Mouse (Mus musculus) CH12.LX (cell line): ENCODE measurements at regions not wholly inside any gene's neighbourhood (a gene's known extent, or its start where the extent isn't known, plus 50 kb on each side); places are given as distances from the start of the nearest gene placed in this dataset.

Experiments
- DNase-seq: peaks from one replicate; pipeline ENCODE4 v3.0.0-alpha.2; 2013; ENCODE audit errors: extremely low read depth
- H3K27ac ChIP-seq: 2 replicates; pipeline ENCODE4 v1.5.1; 2012; ENCODE audit warnings: low read depth, mild to moderate bottlenecking, control low read depth, moderate library complexity; ENCODE audit not compliant: insufficient read depth
- H3K27me3 ChIP-seq: replicated peaks from 2 replicates; pipeline ENCODE3; 2012; ENCODE audit warnings: inconsistent platforms
- H3K36me3 ChIP-seq, 2 experiments: replicated peaks in 1 of 2; 2 replicates each; pipeline versions ENCODE3 to v1.6.1; 2012; ENCODE audit warnings: inconsistent platforms in 1 of 2, low read length in 1 of 2, mild to moderate bottlenecking in 1 of 2, mixed read lengths in 1 of 2, moderate library complexity in 1 of 2; ENCODE audit not compliant: control insufficient read depth in 1 of 2, insufficient read depth in 1 of 2
- H3K4me1 ChIP-seq, 2 experiments: 2 replicates each; pipeline ENCODE4 v1.6.1; 2012; ENCODE audit warnings: inconsistent platforms in 1 of 2, moderate library complexity in 1 of 2; ENCODE audit not compliant: insufficient read depth in 2 of 2, control insufficient read depth in 1 of 2
- H3K4me2 ChIP-seq: 2 replicates; pipeline ENCODE4 v1.6.1; 2012; ENCODE audit warnings: low read depth, mild to moderate bottlenecking, control low read depth; ENCODE audit not compliant: poor library complexity, insufficient read depth, severe bottlenecking
- H3K4me3 ChIP-seq, 3 experiments: fragments of 150-350 bp in 1 of 3; sonication (generic) in 1 of 3; replicated peaks in 1 of 3; 2 replicates each; pipeline versions ENCODE3 to v1.5.1; 2011 to 2012; ENCODE audit warnings: low read depth in 2 of 3, low read length in 2 of 3, mild to moderate bottlenecking in 2 of 3, moderate library complexity in 2 of 3, control low read depth in 1 of 3, improper control_type of control experiment in 1 of 3, inconsistent platforms in 1 of 3, mixed read lengths in 1 of 3; ENCODE audit not compliant: poor library complexity in 1 of 3
- H3K79me2 ChIP-seq: replicated peaks from 2 replicates; pipeline ENCODE4 v1.6.1; 2012; ENCODE audit warnings: mild to moderate bottlenecking, moderate library complexity; ENCODE audit not compliant: control insufficient read depth, poor library complexity, insufficient read depth, severe bottlenecking; ENCODE audit errors: extremely low read depth
- H3K9ac ChIP-seq: 2 replicates; pipeline ENCODE4 v1.6.1; 2012; ENCODE audit warnings: low read depth, mild to moderate bottlenecking, control low read depth, moderate library complexity; ENCODE audit not compliant: insufficient read depth
- H3K9me3 ChIP-seq: replicated peaks from 2 replicates; pipeline ENCODE3; 2012; ENCODE audit warnings: low read length, inconsistent platforms, mixed read lengths
- BHLHE40 ChIP-seq: IDR thresholded peaks from 2 replicates; pipeline ENCODE4 v1.6.1; 2011; ENCODE audit warnings: mild to moderate bottlenecking, low read depth, low read length, improper control_type of control experiment
- CTCF ChIP-seq, 2 experiments: IDR thresholded peaks in 1 of 2; conservative IDR thresholded peaks in 1 of 2; 2 replicates each; pipeline ENCODE4 v1.5.1; 2011 to 2012; ENCODE audit warnings: low read depth in 2 of 2, low read length in 2 of 2, improper control_type of control experiment in 1 of 2, inconsistent platforms in 1 of 2, mild to moderate bottlenecking in 1 of 2, moderate library complexity in 1 of 2
- ELF1 ChIP-seq: IDR thresholded peaks from 2 replicates; pipeline ENCODE4 v1.6.1; 2014; ENCODE audit warnings: low read depth, mild to moderate bottlenecking, inconsistent platforms, low read length, improper control_type of control experiment
- ETS1 ChIP-seq: conservative IDR thresholded peaks from 2 replicates; pipeline ENCODE4 v1.6.1; 2012; ENCODE audit warnings: low read depth, mild to moderate bottlenecking, inconsistent platforms, low read length, improper control_type of control experiment, moderate library complexity
- HCFC1 ChIP-seq: IDR thresholded peaks from 2 replicates; pipeline ENCODE4 v1.6.1; 2012; ENCODE audit warnings: low read depth, mild to moderate bottlenecking, inconsistent platforms, low read length, improper control_type of control experiment
- IRF4 ChIP-seq: IDR thresholded peaks from 2 replicates; pipeline ENCODE4 v1.6.1; 2014; ENCODE audit warnings: low read depth, mild to moderate bottlenecking, inconsistent platforms, low read length, improper control_type of control experiment
- MAZ ChIP-seq: IDR thresholded peaks from 2 replicates; pipeline ENCODE4 v1.6.1; 2012; ENCODE audit warnings: low read depth, mild to moderate bottlenecking, inconsistent platforms, low read length, improper control_type of control experiment, moderate library complexity
- MEF2A ChIP-seq: IDR thresholded peaks from 2 replicates; pipeline ENCODE4 v1.6.1; 2014; ENCODE audit warnings: low read depth, mild to moderate bottlenecking, inconsistent platforms, low read length, improper control_type of control experiment, borderline replicate concordance
- PAX5 ChIP-seq: IDR thresholded peaks from 2 replicates; pipeline ENCODE4 v1.6.1; 2012; ENCODE audit warnings: low read length, inconsistent platforms, mixed read lengths
- RAD21 ChIP-seq: IDR thresholded peaks from 2 replicates; pipeline ENCODE4 v1.6.1; 2011; ENCODE audit warnings: low read depth, mild to moderate bottlenecking, low read length, improper control_type of control experiment, moderate library complexity
- RCOR1 ChIP-seq: conservative IDR thresholded peaks from 2 replicates; pipeline ENCODE4 v1.6.1; 2012; ENCODE audit warnings: low read depth, mild to moderate bottlenecking, inconsistent platforms, low read length, improper control_type of control experiment
- SMC3 ChIP-seq: IDR thresholded peaks from 2 replicates; pipeline ENCODE4 v1.6.1; 2011; ENCODE audit warnings: low read depth, low read length, improper control_type of control experiment
- UBTF ChIP-seq: IDR thresholded peaks from 2 replicates; pipeline ENCODE4 v1.6.1; 2012; ENCODE audit warnings: low read depth, mild to moderate bottlenecking, inconsistent platforms, low read length, improper control_type of control experiment, moderate library complexity
- ZC3H11A ChIP-seq: IDR thresholded peaks from 2 replicates; pipeline ENCODE4 v1.6.1; 2012; ENCODE audit warnings: low read depth, mild to moderate bottlenecking, inconsistent platforms, low read length, improper control_type of control experiment
- ZNF384 ChIP-seq: IDR thresholded peaks from 2 replicates; pipeline ENCODE4 v1.6.1; 2012; ENCODE audit warnings: low read depth, low read length, improper control_type of control experiment, inconsistent platforms
- dilution Hi-C: fragments of 300-500 bp; cut with MboI; formaldehyde crosslinking; loops from 2 replicates; pipeline ENCODE4 v1.14.3; 2020; ENCODE audit warnings: low sequenced_read_pairs; ENCODE audit not compliant: extremely low pct_unique_long_range_greater_than_20kb, extremely low pct_ligation_motif_present
- in situ Hi-C: fragments of 300-500 bp; cut with MboI; formaldehyde crosslinking; loops from 3 replicates; pipeline ENCODE4 v1.14.3; 2019; ENCODE audit warnings: low sequenced_read_pairs, low pct_ligation_motif_present, low pct_unique_long_range_greater_than_20kb, mixed read lengths

- H3K27me3 ChIP-seq = no peaks in the 10 kb centered on the region
- H3K4me3 ChIP-seq = no peak overlapping the region
- dilution Hi-C loops = no loop called here
- TF ChIP-seq PAX5 (no peak), CTCF (conservative IDR thresholded peaks at IDR 0.05 in 1 of 2, IDR thresholded peaks at IDR 0.05 in 1 of 2; ENCODE audit: low read depth in 2 of 2, low read length in 2 of 2) (peak; percentile 34 to 75; a peak in 3 of 4 replicates), RCOR1 (no peak), UBTF (no peak), ZC3H11A (peak; percentile 24; the same call in 1 of the 2 replicates), RAD21 (peak; percentile 75), SMC3 (peak; percentile 75), ELF1 (peak; percentile 70), IRF4 (peak; percentile 62), HCFC1 (no peak), BHLHE40 (peak; percentile 61), MAZ (peak; percentile 38; the same call in 1 of the 2 replicates), ZNF384 (0 out of 2 replicates have a peak, but pooled peaks have one; percentile 51), MEF2A (peak; percentile 41; the same call in 1 of the 2 replicates), ETS1 (peak; percentile 51; the same call in 1 of the 2 replicates)
- TF ChIP-seq, all 38 proteins: peak for 11
- H3K27ac ChIP-seq = no peak overlapping the region
- no peaks in the 10 kb centered on the region for H3K79me2 ChIP-seq
- no peak overlapping the region for H3K9ac ChIP-seq
- peaks cover 0 to 22% of the 10 kb centered on the region in 2 experiments; a peak in 3 of 4 replicates for H3K4me1 ChIP-seq
- H3K36me3 ChIP-seq = no peaks in the 10 kb centered on the region
- DNase-seq = peak; percentile 73
- H3K9me3 ChIP-seq = no peaks in the 10 kb centered on the region
- in situ Hi-C loops = no loop called here
- peak overlapping the region; percentile 33; the same call in 1 of the 2 replicates for H3K4me2 ChIP-seq
These were observed 50.2 kb upstream of the Zfand6 start for GRCm38 (mm10) chr7:84739965-84740390.
